Mouse (Mus musculus) forebrain, embryonic 16.5 days (tissue): ENCODE results near the gene Gsta3. TPM values are rescaled to one million over a fixed set of nuclear protein-coding genes. Genes with fewer than 3 reads are reported as not detected.
"Not testable (repeated sequence)": the region's sequence is repeated elsewhere in the genome, so short reads cannot be mapped to it uniquely, and the experiment has no call there.

Experiments
- ATAC-seq: fragments of 200-750 bp; cut with Nextera tagmentation; 2 replicates; pipeline ENCODE4 v1.8.0; 2017; ENCODE audit warnings: mild to moderate bottlenecking, moderate library complexity
- H3K27ac ChIP-seq: fragments of 300-500 bp; sonication (generic); 2 replicates; pipeline ENCODE4 v1.5.1; 2014; ENCODE audit warnings: low read length, control low read depth
- H3K27me3 ChIP-seq: fragments of 300-500 bp; sonication (generic); replicated peaks from 2 replicates; pipeline ENCODE4 v1.6.1; 2014; ENCODE audit warnings: low read length; ENCODE audit not compliant: control insufficient read depth, insufficient read depth
- H3K36me3 ChIP-seq: fragments of 300-500 bp; sonication (generic); 2 replicates; pipeline ENCODE4 v1.6.1; 2014; ENCODE audit not compliant: control insufficient read depth, insufficient read depth
- H3K4me1 ChIP-seq: fragments of 300-500 bp; sonication (generic); replicated peaks from 2 replicates; pipeline ENCODE4 v1.6.1; 2014; ENCODE audit warnings: low read length; ENCODE audit not compliant: control insufficient read depth, insufficient read depth
- H3K4me2 ChIP-seq: fragments of 300-500 bp; sonication (generic); 2 replicates; pipeline ENCODE4 v1.6.1; 2014; ENCODE audit warnings: mild to moderate bottlenecking, low read length, control low read depth
- H3K4me3 ChIP-seq: fragments of 300-500 bp; sonication (generic); replicated peaks from 2 replicates; pipeline ENCODE4 v1.5.1; 2014; ENCODE audit warnings: mild to moderate bottlenecking, low read length, control low read depth
- H3K9ac ChIP-seq: fragments of 300-500 bp; sonication (generic); replicated peaks from 2 replicates; pipeline ENCODE4 v1.6.1; 2014; ENCODE audit warnings: low read depth, low read length, control low read depth
- H3K9me3 ChIP-seq: fragments of 300-500 bp; sonication (generic); 2 replicates; pipeline ENCODE4 v1.6.1; 2016; ENCODE audit warnings: low read length; ENCODE audit not compliant: control insufficient read depth
- WGBS: fragments of 180-500 bp; shearing (Covaris S2); extraction: QIAGEN DNeasy Blood & Tissue Kit; methylation state at CpG from one replicate; pipeline ENCODE4 v1.1.7; 2014; 5-methylcytosine and 5-hydroxymethylcytosine counted together
- polyA plus RNA-seq: library from polyadenylated mRNA; unstranded; fragments of >200 nt; fragmentation: Nextera tagmentation; extraction: Ambion mirVana; gene quantifications from 2 replicates; pipeline ENCODE4 v1.2.1, GENCODE M21; 2015

Gsta3 gene
- polyA plus RNA-seq = 0.27 and 0.33 TPM in 2 replicates

DNA sequence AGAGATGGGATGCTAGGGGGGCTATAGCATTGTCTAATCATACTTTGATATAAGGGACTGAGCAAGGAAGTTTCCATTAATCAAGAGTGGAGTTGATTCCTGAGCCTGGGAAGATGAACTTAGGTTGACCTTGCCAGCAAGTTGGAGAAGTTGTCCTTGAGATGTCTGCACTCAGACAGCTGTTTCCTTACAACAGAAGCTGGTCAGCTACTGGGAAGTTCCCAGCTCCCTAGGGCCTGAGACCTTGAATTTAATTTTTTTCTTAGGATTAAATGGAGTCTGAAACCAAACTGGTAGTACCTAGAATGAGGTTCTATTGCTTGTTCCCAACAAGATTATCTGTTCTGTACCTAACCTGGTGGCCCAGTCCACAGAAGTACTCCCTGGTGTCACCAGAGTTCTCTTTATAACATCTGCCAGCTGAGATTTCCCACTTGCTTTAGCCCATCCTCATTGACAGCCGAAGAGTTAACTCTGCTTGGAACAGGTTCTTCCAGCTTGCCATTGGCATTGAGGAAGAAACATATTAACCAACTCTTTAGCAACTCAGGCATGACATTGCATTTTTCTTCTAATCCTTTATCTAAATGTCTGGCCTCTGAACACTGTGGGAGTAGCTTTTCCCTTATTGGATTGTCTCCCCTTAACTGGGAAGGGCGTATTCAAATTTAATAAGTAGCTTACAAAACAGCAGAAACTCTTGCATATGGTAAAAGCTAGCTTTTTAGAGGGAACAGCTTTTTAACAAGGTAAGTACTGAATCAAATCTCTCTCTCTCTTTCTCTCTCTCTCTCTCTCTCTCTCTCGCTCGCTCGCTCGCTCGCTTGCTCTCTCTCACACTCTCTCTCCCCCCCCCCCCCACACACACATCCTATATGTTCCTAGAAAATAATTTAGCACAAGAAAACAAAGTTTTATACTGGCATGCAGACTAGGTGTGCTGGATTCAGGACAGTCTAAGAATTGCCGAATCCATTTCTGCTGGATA is at the start of gene Gsta3:
TSS of gene Gsta3 (plus strand) at position 679 of the 988 bp plus-strand sequence.
- ATAC-seq = no peak
- H3K4me1 ChIP-seq = no peaks in the 10 kb centered on the region
- no peak within 1 kb of the TSS for H3K27ac ChIP-seq
- H3K9me3 ChIP-seq = no peaks in the 10 kb centered on the region
- no peak within 1 kb of the TSS for H3K4me2 ChIP-seq
- H3K36me3 ChIP-seq = no peaks in the 10 kb centered on the region
- H3K4me3 ChIP-seq = no peak within 1 kb of the TSS
- H3K27me3 ChIP-seq = no peaks in the 10 kb centered on the region
- no peak within 1 kb of the TSS for H3K9ac ChIP-seq
- 89% methylated on average over 7 of the region's 8 CpGs for whole genome bisulfite sequencing

DNA sequence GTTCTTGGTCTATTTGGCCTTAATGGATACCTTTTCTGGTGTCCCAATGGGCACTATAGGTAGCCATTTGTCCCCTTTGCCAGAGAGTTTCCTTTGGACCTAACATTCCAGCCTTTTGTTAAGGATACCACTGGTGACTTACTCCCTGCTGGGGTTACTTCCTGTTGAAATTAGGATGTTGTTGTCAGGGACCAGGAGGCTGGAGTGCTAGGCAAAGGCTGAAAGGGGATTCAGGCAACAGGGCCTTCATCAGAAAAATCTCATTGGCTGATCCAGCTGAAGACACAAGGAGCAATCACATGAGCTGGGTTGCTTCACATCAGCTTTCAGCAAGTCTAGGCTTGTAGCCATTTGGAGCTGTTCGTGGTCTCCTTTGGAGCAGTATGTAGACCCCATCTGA is 34.1 kb upstream of the Gsta3 start:
- 86% methylated on average over 1 of the region's 1 CpGs for WGBS
- Histone ChIP-seq H3K4me1 (no peaks in the 10 kb centered on the region), H3K36me3 (no peaks in the 10 kb centered on the region), H3K27me3 (no peaks in the 10 kb centered on the region), H3K9ac (no peak overlapping the region), H3K27ac (no peak overlapping the region), H3K9me3 (no peaks in the 10 kb centered on the region), H3K4me2 (no peak overlapping the region), H3K4me3 (no peak overlapping the region)
- no peak for ATAC-seq

GRCm38 (mm10) chr1:21213537-21213936 is 26.9 kb upstream of the Gsta3 start:
- not testable (repeated sequence) for H3K4me1 ChIP-seq, H3K9ac ChIP-seq, H3K4me3 ChIP-seq, H3K36me3 ChIP-seq, H3K27me3 ChIP-seq, H3K9me3 ChIP-seq, H3K4me2 ChIP-seq, H3K27ac ChIP-seq, ATAC-seq
- 26% methylated on average over 2 of the region's 3 CpGs for WGBS

DNA sequence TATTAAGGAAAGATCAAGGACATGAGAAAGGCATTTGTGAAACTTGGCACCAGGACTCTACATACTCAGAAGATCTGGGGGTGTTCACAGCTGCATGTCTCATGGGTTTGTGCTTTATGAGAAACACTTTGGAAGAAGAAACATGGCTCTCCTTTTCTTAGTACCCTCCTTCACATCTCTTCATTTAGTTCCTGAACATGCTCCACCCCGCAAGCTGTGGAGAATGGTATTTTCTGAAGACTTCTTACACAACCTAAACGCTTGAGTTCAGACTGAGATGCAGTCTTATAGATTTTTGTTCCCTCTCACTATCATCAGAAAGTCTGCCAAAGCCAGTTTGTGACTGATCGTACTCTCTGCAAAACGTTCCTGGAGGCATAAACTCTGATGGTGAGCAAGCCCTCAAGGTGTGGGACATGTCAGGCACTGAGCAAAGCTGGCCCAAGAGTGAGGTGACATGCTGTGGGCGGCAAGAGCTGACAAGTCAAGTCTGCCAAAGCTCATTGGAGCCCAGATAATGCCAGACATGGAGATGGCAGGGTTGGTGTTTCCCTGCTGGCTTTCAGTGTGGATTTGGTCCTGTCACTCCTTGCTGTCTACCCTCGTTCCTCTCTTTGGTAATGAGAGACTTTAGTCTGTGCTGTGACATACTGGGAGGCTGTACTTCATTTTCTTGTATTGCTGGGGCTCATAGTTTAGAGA is 26.2 kb upstream of the Gsta3 start:
- H3K9ac ChIP-seq, H3K36me3 ChIP-seq, H3K9me3 ChIP-seq, H3K4me3 ChIP-seq, H3K27me3 ChIP-seq, H3K4me2 ChIP-seq, ATAC-seq, H3K27ac ChIP-seq, H3K4me1 ChIP-seq: not testable (repeated sequence)
- 82% methylated on average over 6 of the region's 6 CpGs for WGBS

GRCm38 (mm10) chr1:21218489-21218919 is 21.9 kb upstream of the Gsta3 start, which contains the start of gene Tmem14a:
TSS of gene Tmem14a (plus strand) at chr1:21218575.
- Histone ChIP-seq H3K4me1 (peaks cover 6% of the 10 kb centered on the region), H3K27ac (peak within 1 kb of the TSS; percentile 70), H3K36me3 (no peaks in the 10 kb centered on the region), H3K27me3 (no peaks in the 10 kb centered on the region), H3K4me3 (peak within 1 kb of the TSS; percentile 74), H3K9ac (peak within 1 kb of the TSS; percentile 97), H3K9me3 (no peaks in the 10 kb centered on the region), H3K4me2 (peak within 1 kb of the TSS; percentile 78)
- 1% methylated on average over 17 of the region's 17 CpGs for WGBS
- peak; percentile 98 for ATAC-seq

- Histone ChIP-seq H3K9me3 (no peaks in the 10 kb centered on the region), H3K9ac (no peak overlapping the region), H3K36me3 (no peaks in the 10 kb centered on the region), H3K27ac (no peak overlapping the region), H3K4me3 (no peak overlapping the region), H3K4me2 (no peak overlapping the region), H3K4me1 (no peaks in the 10 kb centered on the region), H3K27me3 (no peaks in the 10 kb centered on the region)
- no peak for ATAC-seq
- WGBS = 95% methylated on average over 6 of the region's 6 CpGs
These were observed 12.5 kb upstream of the Gsta3 start for GRCm38 (mm10) chr1:21227756-21228395.

- WGBS = 87% methylated on average over 15 of the region's 15 CpGs
- not testable (repeated sequence) for H3K36me3 ChIP-seq, H3K9me3 ChIP-seq, ATAC-seq, H3K4me2 ChIP-seq, H3K27ac ChIP-seq, H3K27me3 ChIP-seq, H3K4me1 ChIP-seq, H3K9ac ChIP-seq, H3K4me3 ChIP-seq
These were observed 11.4 kb upstream of the Gsta3 start for GRCm38 (mm10) chr1:21228740-21229722.

DNA sequence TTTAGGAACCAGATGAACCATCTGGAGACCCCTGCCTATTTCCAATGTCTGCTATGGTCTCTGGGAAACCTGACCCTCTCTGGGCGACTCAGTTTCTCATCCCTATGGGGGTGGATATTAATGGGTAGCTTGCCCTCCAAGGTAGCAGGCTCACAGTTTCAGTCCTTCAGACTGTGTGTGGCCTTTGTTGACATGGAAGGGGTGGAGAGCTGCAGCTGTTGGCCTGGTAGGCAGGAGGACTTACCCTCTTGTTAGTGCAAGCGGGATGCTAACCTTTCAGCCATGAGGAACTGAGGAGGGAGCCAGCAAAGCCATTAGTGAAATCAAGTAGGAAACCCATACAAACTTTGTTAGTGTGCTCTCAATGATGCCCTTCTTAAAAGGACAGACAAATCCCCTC is 10.0 kb upstream of the Gsta3 start:
- no peaks in the 10 kb centered on the region for H3K9me3 ChIP-seq
- H3K4me2 ChIP-seq = no peak overlapping the region
- 68% methylated on average over 2 of the region's 2 CpGs for WGBS
- no peak overlapping the region for H3K27ac ChIP-seq
- no peaks in the 10 kb centered on the region for H3K36me3 ChIP-seq
- ATAC-seq = no peak
- H3K27me3 ChIP-seq = no peaks in the 10 kb centered on the region
- no peak overlapping the region for H3K9ac ChIP-seq
- no peaks in the 10 kb centered on the region for H3K4me1 ChIP-seq
- no peak overlapping the region for H3K4me3 ChIP-seq
